Mouse (Mus musculus) myocyte (in vitro differentiated cells): ENCODE data around the gene Itsn1. TPM values are rescaled to one million over a fixed set of nuclear protein-coding genes. Genes with fewer than 3 reads are reported as not detected.

Experiments
- H3K27me3 ChIP-seq: one replicate; pipeline ENCODE4 v1.6.1; 2011; ENCODE audit not compliant: control insufficient read depth, insufficient read depth, insufficient read length
- H3K36me3 ChIP-seq: one replicate; pipeline ENCODE4 v1.6.1; 2011; ENCODE audit not compliant: control insufficient read depth, insufficient read depth
- H3K4me2 ChIP-seq: one replicate; pipeline ENCODE4 v1.6.1; 2011; ENCODE audit warnings: low read depth, control low read depth
- H3K4me3 ChIP-seq: one replicate; pipeline ENCODE4 v1.5.1; 2011; ENCODE audit warnings: mild to moderate bottlenecking, control low read depth, moderate library complexity
- H3K79me2 ChIP-seq: one replicate; pipeline ENCODE4 v1.6.1; 2011; ENCODE audit not compliant: control insufficient read depth, insufficient read depth
- H3ac ChIP-seq: one replicate; pipeline ENCODE4 v1.6.1; 2011; ENCODE audit not compliant: control insufficient read depth, insufficient read length
- CEBPB ChIP-seq: IDR thresholded peaks from 2 replicates; pipeline ENCODE4 v1.6.1; 2011; ENCODE audit warnings: mild to moderate bottlenecking, moderate library complexity; ENCODE audit not compliant: poor library complexity, insufficient read depth, severe bottlenecking
- E2F4 ChIP-seq: IDR thresholded peaks from one replicate; pipeline ENCODE4 v1.6.1; 2011; ENCODE audit warnings: mild to moderate bottlenecking, control low read depth, moderate library complexity; ENCODE audit not compliant: insufficient read depth
- MAX ChIP-seq: IDR thresholded peaks from one replicate; pipeline ENCODE4 v1.6.1; 2011; ENCODE audit warnings: low read depth, mild to moderate bottlenecking, control low read depth
- MYOD1 ChIP-seq, 3 experiments: IDR thresholded peaks; one replicate each; pipeline ENCODE4 v1.6.1; 2011; ENCODE audit warnings: control low read depth in 2 of 3, low read depth in 2 of 3, mild to moderate bottlenecking in 2 of 3, moderate library complexity in 1 of 3; ENCODE audit not compliant: insufficient read length in 2 of 3, control insufficient read depth in 1 of 3
- MYOG ChIP-seq, 3 experiments: IDR thresholded peaks; one replicate each; pipeline ENCODE4 v1.6.1; 2011; ENCODE audit warnings: control low read depth in 2 of 3, low read depth in 2 of 3, mild to moderate bottlenecking in 2 of 3; ENCODE audit not compliant: insufficient read length in 2 of 3, control insufficient read depth in 1 of 3, insufficient read depth in 1 of 3
- POLR2A ChIP-seq: IDR thresholded peaks from one replicate; pipeline ENCODE4 v1.6.1; 2011; ENCODE audit warnings: low read depth, mild to moderate bottlenecking, control low read depth, moderate library complexity; ENCODE audit not compliant: insufficient read length
- POLR2AphosphoS2 ChIP-seq: IDR thresholded peaks from one replicate; pipeline ENCODE4 v1.6.1; 2011; ENCODE audit warnings: low read depth, control low read depth; ENCODE audit not compliant: insufficient read length
- REST ChIP-seq: IDR thresholded peaks from one replicate; pipeline ENCODE4 v1.6.1; 2011; ENCODE audit warnings: mild to moderate bottlenecking, control low read depth, moderate library complexity; ENCODE audit not compliant: insufficient read depth, insufficient read length
- SRF ChIP-seq: IDR thresholded peaks from one replicate; pipeline ENCODE4 v1.6.1; 2011; ENCODE audit warnings: low read depth; ENCODE audit not compliant: control insufficient read depth, insufficient read length
- TCF12 ChIP-seq: IDR thresholded peaks from one replicate; pipeline ENCODE4 v1.6.1; 2011; ENCODE audit warnings: mild to moderate bottlenecking, control low read depth; ENCODE audit not compliant: poor library complexity, insufficient read depth, severe bottlenecking
- TCF3 ChIP-seq: IDR thresholded peaks from one replicate; pipeline ENCODE4 v1.6.1; 2011; ENCODE audit warnings: low read depth, control low read depth; ENCODE audit not compliant: insufficient read length
- USF1 ChIP-seq: IDR thresholded peaks from one replicate; pipeline ENCODE4 v1.6.1; 2011; ENCODE audit warnings: low read depth, mild to moderate bottlenecking, control low read depth, moderate library complexity
- polyA plus RNA-seq: library from polyadenylated mRNA; unstranded; fragments of >200 nt; fragmentation: generic; extraction: Trizol; gene quantifications from one replicate; pipeline ENCODE4 v1.2.1, GENCODE M21; 2012; ENCODE audit warnings: missing spikeins

Itsn1 gene
- polyA plus RNA-seq, 1 experiment = 27.5 TPM

- H3K36me3 ChIP-seq = peaks cover 35% of the 10 kb centered on the region
- H3K4me2 ChIP-seq = no peak overlapping the region
- TF ChIP-seq POLR2AphosphoS2 (no peak), POLR2A (no peak), USF1 (no peak), MYOG (IDR thresholded peaks at IDR 0.05; ENCODE audit: control insufficient read depth in 1 of 3, insufficient read depth in 1 of 3, insufficient read length in 2 of 3, low read depth in 2 of 3) (no peak), E2F4 (no peak), REST (no peak), TCF12 (no peak), MAX (no peak), MYOD1 (IDR thresholded peaks at IDR 0.05; ENCODE audit: control insufficient read depth in 1 of 3, insufficient read length in 2 of 3, low read depth in 2 of 3) (no peak), TCF3 (no peak), SRF (no peak), CEBPB (no peak)
Measured at GRCm38 (mm10) chr16:91820299-91820698, 91.2 kb downstream of the Itsn1 start.

GRCm38 (mm10) chr16:91822325-91822724 is 93.2 kb downstream of the Itsn1 start:
- no peak overlapping the region for H3K4me3 ChIP-seq
- H3K79me2 ChIP-seq = no peaks in the 10 kb centered on the region
- no peak overlapping the region for H3K4me2 ChIP-seq
- no peaks in the 10 kb centered on the region for H3K27me3 ChIP-seq
- no peak for TF ChIP-seq TCF3
- no peak for TF ChIP-seq SRF
- TF ChIP-seq MYOD1 (IDR thresholded peaks at IDR 0.05; ENCODE audit: control insufficient read depth in 1 of 3, insufficient read length in 2 of 3, low read depth in 2 of 3) = no peak
- no peak for TF ChIP-seq USF1
- no peak for TF ChIP-seq POLR2AphosphoS2
- no peak for TF ChIP-seq POLR2A
- TF ChIP-seq CEBPB = no peak
- TF ChIP-seq MAX = no peak
- H3ac ChIP-seq = no peak overlapping the region
- H3K36me3 ChIP-seq = peaks cover 30% of the 10 kb centered on the region

More at GRCm38 (mm10) chr16:91820299-91820698, 91.2 kb downstream of the Itsn1 start:
- Histone ChIP-seq H3K79me2 (no peaks in the 10 kb centered on the region), H3K4me3 (no peak overlapping the region), H3K27me3 (no peaks in the 10 kb centered on the region), H3ac (no peak overlapping the region)

DNA sequence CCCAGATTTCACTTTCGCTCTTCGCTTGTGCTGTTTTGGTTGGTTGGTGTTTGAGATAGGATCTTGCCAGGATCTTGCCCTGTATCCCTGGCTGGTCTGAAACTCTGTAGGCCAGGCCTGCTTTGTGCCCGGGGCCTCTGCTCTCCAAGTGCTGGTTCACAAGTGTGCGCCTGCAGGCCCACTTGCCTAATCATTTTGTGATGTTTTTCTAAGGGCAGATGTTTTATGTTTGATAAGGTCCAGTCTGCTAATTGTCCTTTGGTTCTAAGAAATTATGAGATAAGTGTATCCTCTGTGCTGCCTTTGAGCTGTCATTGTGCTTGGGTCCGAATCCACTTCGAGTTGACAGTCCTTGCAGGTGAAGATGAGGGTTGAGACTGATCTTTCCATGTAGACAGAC is 93.7 kb downstream of the Itsn1 start:
- H3K36me3 ChIP-seq = peaks cover 30% of the 10 kb centered on the region
- H3K79me2 ChIP-seq = no peaks in the 10 kb centered on the region
- no peaks in the 10 kb centered on the region for H3K27me3 ChIP-seq
- no peak overlapping the region for H3ac ChIP-seq
- no peak overlapping the region for H3K4me3 ChIP-seq
- H3K4me2 ChIP-seq = no peak overlapping the region
- TF ChIP-seq MYOD1 (IDR thresholded peaks at IDR 0.05; ENCODE audit: control insufficient read depth in 1 of 3, insufficient read length in 2 of 3, low read depth in 2 of 3) = no peak
- TF ChIP-seq SRF = no peak
- no peak for TF ChIP-seq TCF3
- no peak for TF ChIP-seq POLR2AphosphoS2
- TF ChIP-seq CEBPB = no peak
- TF ChIP-seq E2F4 = no peak
- TF ChIP-seq POLR2A = no peak

GRCm38 (mm10) chr16:91825774-91826325 is 96.8 kb downstream of the Itsn1 start:
- Histone ChIP-seq H3K4me2 (no peak overlapping the region), H3K27me3 (no peaks in the 10 kb centered on the region), H3K36me3 (peaks cover 27% of the 10 kb centered on the region), H3ac (no peak overlapping the region), H3K4me3 (no peak overlapping the region), H3K79me2 (no peaks in the 10 kb centered on the region)
- TF ChIP-seq TCF12 (no peak), USF1 (no peak), REST (no peak), CEBPB (no peak), TCF3 (no peak), MAX (no peak), E2F4 (no peak), SRF (no peak), POLR2A (no peak), MYOD1 (IDR thresholded peaks at IDR 0.05; ENCODE audit: control insufficient read depth in 1 of 3, insufficient read length in 2 of 3, low read depth in 2 of 3) (no peak), MYOG (IDR thresholded peaks at IDR 0.05; ENCODE audit: control insufficient read depth in 1 of 3, insufficient read depth in 1 of 3, insufficient read length in 2 of 3, low read depth in 2 of 3) (no peak), POLR2AphosphoS2 (no peak)

DNA sequence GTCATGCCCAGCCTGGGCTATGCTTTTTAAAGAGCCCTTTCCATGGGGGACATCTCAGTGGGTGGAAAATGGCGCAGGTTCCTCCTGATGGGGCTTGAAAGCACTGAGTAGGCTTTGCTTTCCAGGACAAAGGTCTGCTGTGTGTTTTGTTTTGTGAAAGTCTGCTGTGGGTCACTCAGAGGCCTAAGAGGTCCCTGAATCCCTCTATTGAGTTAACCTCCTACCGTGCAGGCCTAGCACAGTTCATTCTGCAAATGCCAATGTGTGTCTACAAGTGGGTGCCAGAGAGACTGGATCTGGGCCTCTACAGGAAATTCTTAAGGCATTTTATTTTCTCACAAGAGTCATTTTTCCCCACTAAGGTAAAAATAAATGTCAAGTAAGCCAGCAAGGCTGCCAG is 97.8 kb downstream of the Itsn1 start:
- TF ChIP-seq CEBPB (no peak), E2F4 (no peak), MYOG (IDR thresholded peaks at IDR 0.05; ENCODE audit: control insufficient read depth in 1 of 3, insufficient read depth in 1 of 3, insufficient read length in 2 of 3, low read depth in 2 of 3) (no peak), REST (no peak), POLR2AphosphoS2 (no peak), MYOD1 (IDR thresholded peaks at IDR 0.05; ENCODE audit: control insufficient read depth in 1 of 3, insufficient read length in 2 of 3, low read depth in 2 of 3) (no peak), SRF (no peak), TCF12 (no peak), TCF3 (no peak), MAX (no peak), POLR2A (no peak), USF1 (no peak)
- H3K36me3 ChIP-seq = peaks cover 26% of the 10 kb centered on the region

More for the DNA sequence above, 97.8 kb downstream of the Itsn1 start:
- no peak overlapping the region for H3K4me2 ChIP-seq
- H3K4me3 ChIP-seq = no peak overlapping the region
- no peaks in the 10 kb centered on the region for H3K27me3 ChIP-seq
- no peak overlapping the region for H3ac ChIP-seq
- H3K79me2 ChIP-seq = no peaks in the 10 kb centered on the region
